Mouse (Mus musculus): ENCODE data around the gene Dag1.
"Not testable (repeated sequence)": the region's sequence is repeated elsewhere in the genome, so short reads cannot be mapped to it uniquely, and the experiment has no call there.

GRCm38 (mm10) chr9:108268701-108269100 lies 4.9 kb upstream of the Dag1 start:
- TF ChIP-seq POLR2A (IDR thresholded peaks at IDR 0.05; ENCODE audit: insufficient read depth, low read depth, low read length); CTCF (IDR thresholded peaks at IDR 0.05); EP300 (IDR thresholded peaks at IDR 0.05; ENCODE audit: insufficient read depth, low read depth, low read length): not testable (repeated sequence)
